Comparison of ENCODE assay signal across 7 mouse cellular contexts in genomic region chr1:175692997-175693361, GRCm38 (mm10). TPM values are rescaled to one million over a fixed set of nuclear protein-coding genes. Genes with fewer than 3 reads are reported as not detected.
DNase-seq lines count a peak whose midpoint lies in the region; ATAC-seq lines count a peak whose summit lies in the region.

No protein-coding gene starts in this region.

- H3K27ac ChIP-seq in lung, embryonic 16.5 days (ENCODE audit: low read length), result no peak overlapping the region
- H3K27ac ChIP-seq in forebrain, embryonic 10.5 days, result peak overlapping the region; percentile 98
- H3K27ac ChIP-seq in limb, embryonic 15.5 days, result peak overlapping the region; percentile 47; the same call in 1 of the 2 replicates
- peak overlapping the region; percentile 55; the same call in 1 of the 2 replicates for H3K27ac ChIP-seq in stomach, embryonic 14.5 days (ENCODE audit: low read length)

- H3K9ac ChIP-seq in lung, embryonic 16.5 days (ENCODE audit: low read length), result peak overlapping the region; percentile 60
- H3K9ac ChIP-seq in limb, embryonic 15.5 days, result no peak overlapping the region
- H3K9ac ChIP-seq in stomach, embryonic 14.5 days (replicated peaks; ENCODE audit: low read depth, low read length), result no peak overlapping the region

- 0% methylated on average over 17 of the region's 17 CpGs for WGBS in lung, embryonic 16.5 days
- WGBS in forebrain, embryonic 10.5 days, result 2% methylated on average over 16 of the region's 17 CpGs
- under 1% methylated on average over 17 of the region's 17 CpGs for whole genome bisulfite sequencing in limb, embryonic 15.5 days
- WGBS in stomach, embryonic 14.5 days, result 0% methylated on average over 17 of the region's 17 CpGs

- no peak for ATAC-seq in lung, embryonic 16.5 days (ENCODE audit: low read depth)
- no peak for ATAC-seq in limb, embryonic 15.5 days (ENCODE audit: insufficient number of reproducible peaks, low FRiP score, low TSS enrichment, low read depth)
- no peak for ATAC-seq in stomach, embryonic 14.5 days (ENCODE audit: insufficient number of reproducible peaks, insufficient read depth, low FRiP score, low read depth)

- H3K9me3 ChIP-seq in lung, embryonic 16.5 days (ENCODE audit: control insufficient read depth, low read length), result no peaks in the 10 kb centered on the region
- no peaks in the 10 kb centered on the region for H3K9me3 ChIP-seq in forebrain, embryonic 10.5 days
- no peaks in the 10 kb centered on the region for H3K9me3 ChIP-seq in limb, embryonic 15.5 days
- H3K9me3 ChIP-seq in stomach, embryonic 14.5 days (ENCODE audit: control insufficient read depth, low read depth, low read length), result no peaks in the 10 kb centered on the region

- H3K27me3 ChIP-seq in lung, embryonic 16.5 days (ENCODE audit: control insufficient read depth, insufficient read depth, low read depth, low read length), result no peaks in the 10 kb centered on the region
- no peaks in the 10 kb centered on the region; the same call in 1 of the 2 replicates for H3K27me3 ChIP-seq in forebrain, embryonic 10.5 days (ENCODE audit: poor library complexity, severe bottlenecking)
- no peaks in the 10 kb centered on the region for H3K27me3 ChIP-seq in limb, embryonic 15.5 days
- no peaks in the 10 kb centered on the region for H3K27me3 ChIP-seq in stomach, embryonic 14.5 days (ENCODE audit: control insufficient read depth, insufficient read depth, low read length)

- H3K4me3 ChIP-seq in lung, embryonic 16.5 days (ENCODE audit: low read length), result peak overlapping the region; percentile 80
- H3K4me3 ChIP-seq in forebrain, embryonic 10.5 days, result peak overlapping the region; percentile 82
- H3K4me3 ChIP-seq in limb, embryonic 15.5 days, result peak overlapping the region; percentile 75
- H3K4me3 ChIP-seq in stomach, embryonic 14.5 days (ENCODE audit: low read depth, low read length), result peak overlapping the region; percentile 80

- H3K36me3 ChIP-seq in lung, embryonic 16.5 days (ENCODE audit: control insufficient read depth, insufficient read depth, low read length), result no peaks in the 10 kb centered on the region
- H3K36me3 ChIP-seq in forebrain, embryonic 10.5 days (replicated peaks), result peaks cover 7% of the 10 kb centered on the region
- H3K36me3 ChIP-seq in limb, embryonic 15.5 days, result 0 out of 2 replicates have a peak, but pooled peaks cover 4% of the 10 kb centered on the region
- H3K36me3 ChIP-seq in stomach, embryonic 14.5 days (ENCODE audit: control insufficient read depth, insufficient read depth, low read length), result no peaks in the 10 kb centered on the region

- H3K4me2 ChIP-seq in lung, embryonic 16.5 days (ENCODE audit: low read depth, low read length), result peak overlapping the region; percentile 67
- peak overlapping the region; percentile 92 for H3K4me2 ChIP-seq in limb, embryonic 15.5 days
- H3K4me2 ChIP-seq in stomach, embryonic 14.5 days (replicated peaks; ENCODE audit: low read depth, low read length), result peak overlapping the region; percentile 49

- DNase-seq in lung, postnatal 14 days, result no peak
- no peak for DNase-seq in forebrain, embryonic 10.5 days (ENCODE audit: extremely low spot score, low spot score)
- DNase-seq in ovary, postnatal 10 days (ENCODE audit: low spot score), result no peak
- DNase-seq in T-cell, adult 2 months (ENCODE audit: low spot score), result no peak

- H3K4me1 ChIP-seq in lung, embryonic 16.5 days (replicated peaks; ENCODE audit: control insufficient read depth, insufficient read depth, low read length), result peaks cover 6% of the 10 kb centered on the region; the same call in 1 of the 2 replicates
- peaks cover 28% of the 10 kb centered on the region for H3K4me1 ChIP-seq in forebrain, embryonic 10.5 days
- H3K4me1 ChIP-seq in limb, embryonic 15.5 days, result peaks cover 15% of the 10 kb centered on the region; the same call in 1 of the 2 replicates
- peaks cover 3% of the 10 kb centered on the region; the same call in 1 of the 2 replicates for H3K4me1 ChIP-seq in stomach, embryonic 14.5 days (ENCODE audit: control insufficient read depth, insufficient read depth, low read length)

RNA-seq across cellular contexts. Expression of gene Chml, which starts 0.3 kb away (rescaled TPM):
- polyA plus RNA-seq in lung, embryonic 16.5 days (2015; fragmentation: Nextera tagmentation; extraction: Ambion mirVana), result 2.6 TPM in 2 replicates
- polyA plus RNA-seq in forebrain, embryonic 10.5 days (2016; fragmentation: Nextera tagmentation; extraction: Ambion mirVana), result 4.7 and 4.8 TPM in 2 replicates
- polyA plus RNA-seq in limb, embryonic 15.5 days (2015; fragmentation: Nextera tagmentation; extraction: Ambion mirVana), result 1.4 and 1.5 TPM in 2 replicates
- polyA plus RNA-seq in stomach, embryonic 14.5 days (2014; fragmentation: Nextera tagmentation; extraction: Ambion mirVana), result 5.3 and 5.8 TPM in 2 replicates

RNA-seq across cellular contexts. Expression of gene Opn3, which starts 0.4 kb away (rescaled TPM):
- polyA plus RNA-seq in lung, embryonic 16.5 days (2015; fragmentation: Nextera tagmentation; extraction: Ambion mirVana), result 4.5 and 5.4 TPM in 2 replicates
- 12.7 and 15.1 TPM in 2 replicates for polyA plus RNA-seq in forebrain, embryonic 10.5 days (2016; fragmentation: Nextera tagmentation; extraction: Ambion mirVana)
- 4.8 and 5.3 TPM in 2 replicates for polyA plus RNA-seq in limb, embryonic 15.5 days (2015; fragmentation: Nextera tagmentation; extraction: Ambion mirVana)
- polyA plus RNA-seq in stomach, embryonic 14.5 days (2014; fragmentation: Nextera tagmentation; extraction: Ambion mirVana), result 7.4 and 12.6 TPM in 2 replicates

RNA-seq across cellular contexts. Expression of gene Wdr64, which starts 5.4 kb away (rescaled TPM):
- not detected in 2 replicates for polyA plus RNA-seq in lung, embryonic 16.5 days (2015; fragmentation: Nextera tagmentation; extraction: Ambion mirVana)
- not detected in 2 replicates for polyA plus RNA-seq in forebrain, embryonic 10.5 days (2016; fragmentation: Nextera tagmentation; extraction: Ambion mirVana)
- not detected in 2 replicates for polyA plus RNA-seq in limb, embryonic 15.5 days (2015; fragmentation: Nextera tagmentation; extraction: Ambion mirVana)
- not detected in 2 replicates for polyA plus RNA-seq in stomach, embryonic 14.5 days (2014; fragmentation: Nextera tagmentation; extraction: Ambion mirVana)
